Mouse (Mus musculus) neural tube, embryonic 14.5 days (tissue): ENCODE measurements around the gene Pam. TPM values are rescaled to one million over a fixed set of nuclear protein-coding genes. Genes with fewer than 3 reads are reported as not detected.

ENCODE experiments used
- ATAC-seq: fragments of 200-750 bp; cut with Nextera tagmentation; 2 replicates; pipeline ENCODE4 v1.8.0; 2017; ENCODE audit warnings: low read depth, mild to moderate bottlenecking, moderate TSS enrichment, moderate library complexity
- H3K27ac ChIP-seq: fragments of 300-500 bp; sonication (generic); 2 replicates; pipeline ENCODE4 v1.5.1; 2014; ENCODE audit warnings: low read depth, mild to moderate bottlenecking, control low read depth, low read length, moderate library complexity, mixed read lengths
- H3K27me3 ChIP-seq: fragments of 300-500 bp; sonication (generic); 2 replicates; pipeline ENCODE4 v1.6.1; 2014; ENCODE audit warnings: low read length; ENCODE audit not compliant: control insufficient read depth, insufficient read depth
- H3K36me3 ChIP-seq: fragments of 300-500 bp; sonication (generic); 2 replicates; pipeline ENCODE4 v1.6.1; 2014; ENCODE audit warnings: low read length, mixed read lengths; ENCODE audit not compliant: control insufficient read depth, insufficient read depth
- H3K4me1 ChIP-seq: fragments of 300-500 bp; sonication (generic); 2 replicates; pipeline ENCODE4 v1.6.1; 2014; ENCODE audit warnings: low read length; ENCODE audit not compliant: control insufficient read depth, insufficient read depth
- H3K4me2 ChIP-seq: fragments of 300-500 bp; sonication (generic); 2 replicates; pipeline ENCODE4 v1.6.1; 2014; ENCODE audit warnings: mild to moderate bottlenecking, low read depth, low read length, control low read depth
- H3K4me3 ChIP-seq: fragments of 300-500 bp; sonication (generic); 2 replicates; pipeline ENCODE4 v1.5.1; 2014; ENCODE audit warnings: low read depth, low read length, control low read depth, mixed read lengths
- H3K9ac ChIP-seq: fragments of 300-500 bp; sonication (generic); replicated peaks from 2 replicates; pipeline ENCODE4 v1.6.1; 2014; ENCODE audit warnings: low read depth, mild to moderate bottlenecking, control low read depth, low read length, mixed read lengths
- H3K9me3 ChIP-seq: fragments of 300-500 bp; sonication (generic); 2 replicates; pipeline ENCODE4 v1.6.1; 2016; ENCODE audit warnings: low read length; ENCODE audit not compliant: control insufficient read depth
- WGBS: fragments of 180-500 bp; shearing (Covaris S2); extraction: QIAGEN DNeasy Blood & Tissue Kit; methylation state at CpG from one replicate; pipeline ENCODE4 v1.1.7; 2014; 5-methylcytosine and 5-hydroxymethylcytosine counted together
- polyA plus RNA-seq: library from polyadenylated mRNA; unstranded; fragments of >200 nt; fragmentation: Nextera tagmentation; extraction: Ambion mirVana; gene quantifications from 2 replicates; pipeline ENCODE4 v1.2.1, GENCODE M21; 2014

The Pam gene
- polyA plus RNA-seq, 1 experiment from 2014 or later: 51.5 TPM

- WGBS: 92% methylated on average over 9 of the region's 9 CpGs
- Histone ChIP-seq H3K9ac (no peak overlapping the region), H3K27ac (no peak overlapping the region), H3K27me3 (no peaks in the 10 kb centered on the region), H3K36me3 (no peaks in the 10 kb centered on the region), H3K9me3 (no peaks in the 10 kb centered on the region), H3K4me2 (no peak overlapping the region), H3K4me3 (no peak overlapping the region), H3K4me1 (no peaks in the 10 kb centered on the region)
- ATAC-seq: no peak
These were observed 24.0 kb downstream of the Pam start for GRCm38 (mm10) chr1:98071436-98071835.

- WGBS: 78% methylated on average over 5 of the region's 5 CpGs
- no peak overlapping the region for H3K27ac ChIP-seq
These were observed 24.6 kb downstream of the Pam start for GRCm38 (mm10) chr1:98070743-98071325.

GRCm38 (mm10) chr1:98068177-98068576 is 27.3 kb downstream of the Pam start:
- no peak overlapping the region for H3K9ac ChIP-seq
- H3K27me3 ChIP-seq: no peaks in the 10 kb centered on the region
- no peak overlapping the region for H3K4me3 ChIP-seq
- ATAC-seq: no peak
- no peaks in the 10 kb centered on the region for H3K4me1 ChIP-seq
- H3K4me2 ChIP-seq: no peak overlapping the region
- H3K27ac ChIP-seq: no peak overlapping the region
- no peaks in the 10 kb centered on the region for H3K9me3 ChIP-seq
- H3K36me3 ChIP-seq: no peaks in the 10 kb centered on the region
- WGBS: 97% methylated on average over 4 of the region's 4 CpGs

More at GRCm38 (mm10) chr1:98070743-98071325, 24.6 kb downstream of the Pam start:
- ATAC-seq: no peak
- Histone ChIP-seq H3K4me3 (no peak overlapping the region), H3K36me3 (no peaks in the 10 kb centered on the region), H3K9ac (no peak overlapping the region), H3K27me3 (no peaks in the 10 kb centered on the region), H3K9me3 (no peaks in the 10 kb centered on the region), H3K4me1 (no peaks in the 10 kb centered on the region), H3K4me2 (no peak overlapping the region)

GRCm38 (mm10) chr1:98062074-98062473 is 33.4 kb downstream of the Pam start:
- Histone ChIP-seq H3K27me3 (no peaks in the 10 kb centered on the region), H3K36me3 (no peaks in the 10 kb centered on the region), H3K27ac (no peak overlapping the region), H3K9ac (no peak overlapping the region), H3K4me2 (no peak overlapping the region), H3K4me1 (no peaks in the 10 kb centered on the region), H3K9me3 (no peaks in the 10 kb centered on the region), H3K4me3 (no peak overlapping the region)
- no peak for ATAC-seq
- WGBS: 64% methylated on average over 2 of the region's 2 CpGs

- ATAC-seq: no peak
- no peaks in the 10 kb centered on the region for H3K36me3 ChIP-seq
- no peak overlapping the region for H3K9ac ChIP-seq
- WGBS: 88% methylated on average over 1 of the region's 1 CpGs
- H3K4me2 ChIP-seq: no peak overlapping the region
- H3K27ac ChIP-seq: no peak overlapping the region
- H3K27me3 ChIP-seq: no peaks in the 10 kb centered on the region
- H3K9me3 ChIP-seq: no peaks in the 10 kb centered on the region
- no peaks in the 10 kb centered on the region for H3K4me1 ChIP-seq
- no peak overlapping the region for H3K4me3 ChIP-seq
These were observed 36.0 kb downstream of the Pam start for GRCm38 (mm10) chr1:98059401-98059800.

- H3K27me3 ChIP-seq: no peaks in the 10 kb centered on the region
- H3K4me2 ChIP-seq: no peak overlapping the region
- H3K4me1 ChIP-seq: no peaks in the 10 kb centered on the region; the same call in 1 of the 2 replicates
- no peak overlapping the region for H3K4me3 ChIP-seq
- no peak overlapping the region for H3K27ac ChIP-seq
- H3K36me3 ChIP-seq: no peaks in the 10 kb centered on the region
- no peaks in the 10 kb centered on the region for H3K9me3 ChIP-seq
- H3K9ac ChIP-seq: no peak overlapping the region
- WGBS: 43% methylated on average over 11 of the region's 11 CpGs
- no peak for ATAC-seq
These were observed 38.2 kb downstream of the Pam start for GRCm38 (mm10) chr1:98056996-98057945.

- H3K4me1 ChIP-seq: no peaks in the 10 kb centered on the region; the same call in 1 of the 2 replicates
- no peak overlapping the region for H3K27ac ChIP-seq
- ATAC-seq: no peak
- no peaks in the 10 kb centered on the region for H3K36me3 ChIP-seq
- whole genome bisulfite sequencing: 79% methylated on average over 6 of the region's 6 CpGs
- no peak overlapping the region for H3K4me2 ChIP-seq
- H3K9ac ChIP-seq: no peak overlapping the region
- no peaks in the 10 kb centered on the region for H3K27me3 ChIP-seq
- H3K4me3 ChIP-seq: no peak overlapping the region
- no peaks in the 10 kb centered on the region for H3K9me3 ChIP-seq
These were observed 39.2 kb downstream of the Pam start for GRCm38 (mm10) chr1:98056277-98056676.

- Histone ChIP-seq H3K9ac (no peak overlapping the region), H3K9me3 (no peaks in the 10 kb centered on the region), H3K4me1 (no peaks in the 10 kb centered on the region; the same call in 1 of the 2 replicates), H3K36me3 (no peaks in the 10 kb centered on the region), H3K27ac (no peak overlapping the region), H3K27me3 (no peaks in the 10 kb centered on the region), H3K4me2 (no peak overlapping the region), H3K4me3 (no peak overlapping the region)
- ATAC-seq: no peak
- WGBS: 96% methylated on average over 8 of the region's 8 CpGs
These were observed 39.9 kb downstream of the Pam start for GRCm38 (mm10) chr1:98055591-98055990.

GRCm38 (mm10) chr1:98053994-98054393 is 41.5 kb downstream of the Pam start:
- Histone ChIP-seq H3K27ac (no peak overlapping the region), H3K9me3 (no peaks in the 10 kb centered on the region), H3K27me3 (no peaks in the 10 kb centered on the region), H3K4me3 (no peak overlapping the region), H3K4me2 (no peak overlapping the region), H3K4me1 (no peaks in the 10 kb centered on the region; the same call in 1 of the 2 replicates), H3K9ac (no peak overlapping the region), H3K36me3 (no peaks in the 10 kb centered on the region)
- 3% methylated on average over 3 of the region's 3 CpGs for WGBS
- 0 out of 2 replicates have a peak, but pooled peaks have one; percentile 54 for ATAC-seq
